Mouse (Mus musculus) lung, embryonic 14.5 days (tissue): ENCODE results near the gene Anapc11. TPM values are rescaled to one million over a fixed set of nuclear protein-coding genes. Genes with fewer than 3 reads are reported as not detected.
"Not testable (repeated sequence)": the region's sequence is repeated elsewhere in the genome, so short reads cannot be mapped to it uniquely, and the experiment has no call there.

ENCODE experiments used
- ATAC-seq: fragments of 200-750 bp; cut with Nextera tagmentation; 2 replicates; pipeline ENCODE4 v1.8.0; 2017; ENCODE audit warnings: mild to moderate bottlenecking, moderate TSS enrichment, moderate library complexity; ENCODE audit not compliant: insufficient read depth
- DNase-seq: peaks from one replicate; pipeline ENCODE4 v3.0.0-alpha.2; 2015
- H3K27ac ChIP-seq: fragments of 300-500 bp; sonication (generic); 2 replicates; pipeline ENCODE4 v1.5.1; 2014; ENCODE audit warnings: low read depth, mild to moderate bottlenecking, moderate library complexity
- H3K27me3 ChIP-seq: fragments of 300-500 bp; sonication (generic); 2 replicates; pipeline ENCODE4 v1.6.1; 2014; ENCODE audit warnings: low read length, control low read depth; ENCODE audit not compliant: insufficient read depth
- H3K36me3 ChIP-seq: fragments of 300-500 bp; sonication (generic); 2 replicates; pipeline ENCODE4 v1.6.1; 2014; ENCODE audit warnings: control low read depth; ENCODE audit not compliant: insufficient read depth
- H3K4me1 ChIP-seq: fragments of 300-500 bp; sonication (generic); 2 replicates; pipeline ENCODE4 v1.6.1; 2014; ENCODE audit warnings: antibody characterized with exemption, control low read depth; ENCODE audit not compliant: insufficient read depth
- H3K4me2 ChIP-seq: fragments of 300-500 bp; sonication (generic); 2 replicates; pipeline ENCODE4 v1.6.1; 2014; ENCODE audit warnings: mild to moderate bottlenecking
- H3K4me3 ChIP-seq: fragments of 300-500 bp; sonication (generic); 2 replicates; pipeline ENCODE4 v1.5.1; 2014; ENCODE audit warnings: low read depth, low read length
- H3K9ac ChIP-seq: fragments of 300-500 bp; sonication (generic); 2 replicates; pipeline ENCODE4 v1.6.1; 2014
- H3K9me3 ChIP-seq: fragments of 300-500 bp; sonication (generic); 2 replicates; pipeline ENCODE4 v1.6.1; 2016; ENCODE audit warnings: low read depth, low read length, control low read depth
- CTCF ChIP-seq: IDR thresholded peaks from 2 replicates; pipeline ENCODE4 v1.5.1; 2016; ENCODE audit warnings: antibody characterized with exemption, low read depth
- WGBS: fragments of 180-500 bp; shearing (Covaris S2); extraction: QIAGEN DNeasy Blood & Tissue Kit; methylation state at CpG from one replicate; pipeline ENCODE4 v1.1.7; 2014; 5-methylcytosine and 5-hydroxymethylcytosine counted together
- polyA plus RNA-seq: library from polyadenylated mRNA; unstranded; fragments of >200 nt; fragmentation: Nextera tagmentation; extraction: Ambion mirVana; gene quantifications from 2 replicates; pipeline ENCODE4 v1.2.1, GENCODE M21; 2014

Gene Anapc11
- polyA plus RNA-seq, 1 experiment from 2014 or later: 237 TPM

- DNase-seq: peak; percentile 93
- 50% methylated on average over 15 of the region's 15 CpGs for WGBS
- peak overlapping the region; percentile 94 for H3K4me3 ChIP-seq
- no peaks in the 10 kb centered on the region for H3K27me3 ChIP-seq
- peak overlapping the region; percentile 93 for H3K9ac ChIP-seq
- TF ChIP-seq CTCF: peak; percentile 94
- no peaks in the 10 kb centered on the region for H3K9me3 ChIP-seq
- 0 out of 2 replicates have a peak overlapping the region, but pooled peaks have one; percentile 96 for H3K27ac ChIP-seq
- peak overlapping the region; percentile 95 for H3K4me2 ChIP-seq
- ATAC-seq: no peak
- peaks cover 56% of the 10 kb centered on the region for H3K36me3 ChIP-seq
- peaks cover 11% of the 10 kb centered on the region for H3K4me1 ChIP-seq
Observed at GRCm38 (mm10) chr11:120579316-120580107, 18.7 kb upstream of the Anapc11 start.

- peak overlapping the region; percentile 93 for H3K9ac ChIP-seq
- ATAC-seq (no peak), DNase-seq (no peak)
- peak overlapping the region; percentile 96; the same call in 1 of the 2 replicates for H3K27ac ChIP-seq
- WGBS: 52% methylated on average over 7 of the region's 7 CpGs
- no peak for TF ChIP-seq CTCF
- H3K9me3 ChIP-seq: no peaks in the 10 kb centered on the region
- peak overlapping the region; percentile 95 for H3K4me2 ChIP-seq
- H3K4me1 ChIP-seq: peaks cover 11% of the 10 kb centered on the region
- H3K36me3 ChIP-seq: peaks cover 58% of the 10 kb centered on the region
- H3K4me3 ChIP-seq: peak overlapping the region; percentile 94
- H3K27me3 ChIP-seq: no peaks in the 10 kb centered on the region
Observed at GRCm38 (mm10) chr11:120580190-120580589, 18.0 kb upstream of the Anapc11 start.

DNA sequence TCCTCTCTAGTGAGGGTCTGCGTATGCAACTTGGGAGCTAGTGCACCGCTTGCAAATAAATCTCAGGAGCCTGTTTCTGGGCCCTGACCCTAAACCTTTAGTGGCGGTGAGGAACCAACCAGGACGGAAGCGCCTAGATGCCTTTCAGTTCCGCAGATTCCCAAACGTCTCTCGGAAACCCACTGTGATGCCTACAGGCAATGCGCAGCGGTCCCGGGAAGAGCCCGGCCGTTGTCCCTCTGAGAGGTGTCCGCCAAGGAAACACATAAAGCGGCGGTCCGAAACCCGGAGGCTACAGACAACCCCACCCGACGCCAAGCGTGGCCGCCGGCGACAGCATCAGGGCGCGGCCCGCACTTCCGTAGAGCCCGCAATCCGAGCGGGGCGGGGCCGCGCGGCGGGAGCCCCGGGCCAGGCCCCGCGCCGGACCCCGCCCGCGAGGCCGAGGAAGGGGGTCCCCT, 17.3 kb upstream of the Anapc11 start:
- ATAC-seq (peak; percentile 40), DNase-seq (peak; percentile 66)
- H3K9ac ChIP-seq: peak overlapping the region; percentile 93
- under 1% methylated on average over 43 of the region's 44 CpGs for WGBS
- H3K9me3 ChIP-seq: no peaks in the 10 kb centered on the region
- peaks cover 65% of the 10 kb centered on the region for H3K36me3 ChIP-seq
- H3K4me1 ChIP-seq: peaks cover 11% of the 10 kb centered on the region
- peak overlapping the region; percentile 96 for H3K27ac ChIP-seq
- peak overlapping the region; percentile 95 for H3K4me2 ChIP-seq
- peak overlapping the region; percentile 94 for H3K4me3 ChIP-seq
- no peak for TF ChIP-seq CTCF
- H3K27me3 ChIP-seq: no peaks in the 10 kb centered on the region

DNA sequence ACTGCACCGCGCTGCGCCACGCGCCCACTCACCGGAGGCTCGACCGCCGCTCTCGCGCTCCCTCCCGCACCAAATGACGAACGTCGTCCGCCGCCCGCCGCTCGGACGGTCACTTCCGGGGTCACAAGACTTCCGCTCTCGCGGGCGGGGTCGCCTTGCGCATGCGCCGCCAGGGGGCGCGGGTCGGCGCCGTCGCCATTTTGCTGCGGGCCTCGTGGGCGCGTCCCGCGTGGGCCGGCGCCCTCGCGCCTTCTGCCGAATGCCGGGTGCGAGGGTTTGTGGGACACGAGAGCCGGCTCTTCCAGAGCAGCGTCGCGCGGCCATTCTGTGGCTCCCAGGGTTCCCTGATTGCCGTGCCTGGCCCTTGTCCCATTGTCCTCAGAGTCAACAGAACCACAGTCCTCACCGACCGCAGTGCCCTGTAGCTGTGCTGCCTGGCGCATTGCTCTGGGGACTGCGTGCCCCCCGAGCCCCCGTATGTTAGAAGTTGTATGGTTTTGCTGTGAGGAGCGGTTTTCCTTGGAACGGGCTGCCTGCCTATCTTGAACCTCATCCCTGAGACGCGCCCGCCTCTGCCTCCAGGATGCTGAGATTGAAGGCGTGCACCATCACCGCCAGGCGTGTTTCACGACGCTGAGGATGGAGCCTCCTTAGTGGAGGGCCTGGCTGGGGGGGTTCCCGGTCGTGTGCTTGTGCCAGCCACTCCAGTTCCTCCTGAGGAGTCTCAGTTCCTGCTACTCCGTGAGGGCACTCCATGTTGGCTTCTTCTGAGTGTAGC, 16.5 kb upstream of the Anapc11 start, which contains the start of gene Arhgdia:
Gene Arhgdia, minus strand, starts transcription at position 135 of the 778 bp plus-strand sequence.
- ATAC-seq: peak; percentile 49
- Histone ChIP-seq H3K27me3 (no peaks in the 10 kb centered on the region), H3K4me2 (peak within 1 kb of the TSS; percentile 95), H3K9me3 (no peaks in the 10 kb centered on the region), H3K36me3 (peaks cover 72% of the 10 kb centered on the region), H3K4me1 (peaks cover 11% of the 10 kb centered on the region), H3K9ac (peak within 1 kb of the TSS; percentile 93), H3K4me3 (peak within 1 kb of the TSS; percentile 94), H3K27ac (peak within 1 kb of the TSS; percentile 96)
- peak; percentile 95 for DNase-seq
- TF ChIP-seq CTCF: peak; percentile 28; the same call in 1 of the 2 replicates
- WGBS: 6% methylated on average over 64 of the region's 75 CpGs

GRCm38 (mm10) chr11:120582268-120582981, 15.8 kb upstream of the Anapc11 start:
- Histone ChIP-seq H3K4me1 (peaks cover 11% of the 10 kb centered on the region), H3K9ac (peak overlapping the region; percentile 93), H3K36me3 (peaks cover 72% of the 10 kb centered on the region), H3K9me3 (no peaks in the 10 kb centered on the region), H3K4me3 (peak overlapping the region; percentile 94), H3K4me2 (peak overlapping the region; percentile 95), H3K27ac (peak overlapping the region; percentile 96), H3K27me3 (no peaks in the 10 kb centered on the region)
- peak; percentile 54 for TF ChIP-seq CTCF
- 69% methylated on average over 8 of the region's 8 CpGs for WGBS
- peak; percentile 65 for DNase-seq
- no peak for ATAC-seq

DNA sequence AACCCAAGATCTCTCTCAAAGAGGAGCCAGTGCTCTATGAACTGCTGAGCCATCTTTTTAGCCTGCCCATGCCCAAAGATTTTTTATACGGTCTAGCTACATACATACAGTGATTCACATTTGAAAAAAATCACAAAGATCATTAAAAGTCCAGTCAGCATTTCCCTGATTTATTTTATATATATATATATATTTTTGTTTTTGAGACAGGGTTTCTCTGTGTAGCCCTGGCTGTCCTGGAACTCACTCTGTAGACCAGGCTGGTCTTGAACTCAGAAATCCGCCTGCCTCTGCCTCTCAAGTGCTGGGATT, 15.3 kb upstream of the Anapc11 start:
- not testable (repeated sequence) for ATAC-seq, H3K9me3 ChIP-seq, H3K27me3 ChIP-seq, H3K4me2 ChIP-seq, H3K9ac ChIP-seq, H3K27ac ChIP-seq, DNase-seq, H3K4me3 ChIP-seq
- Histone ChIP-seq H3K36me3 (peaks cover 72% of the 10 kb centered on the region), H3K4me1 (peaks cover 11% of the 10 kb centered on the region)
- WGBS: 92% methylated on average over 2 of the region's 2 CpGs
